Mouse (Mus musculus) gastrocnemius, postnatal 10 days (tissue): ENCODE results near the gene Larp4b. TPM values are rescaled to one million over a fixed set of nuclear protein-coding genes. Genes with fewer than 3 reads are reported as not detected.

Source experiments
- DNase-seq: peaks from one replicate; pipeline ENCODE4 v3.0.0; 2021; ENCODE audit warnings: mixed read lengths
- total RNA-seq, 2 experiments: library from RNA; stranded (reverse); gene quantifications; 2 replicates each; pipeline ENCODE4 v1.2.3; 2021

The Larp4b gene
- total RNA-seq, 2 experiments from 2014 or later, result 62.1 to 68.2 TPM

DNA sequence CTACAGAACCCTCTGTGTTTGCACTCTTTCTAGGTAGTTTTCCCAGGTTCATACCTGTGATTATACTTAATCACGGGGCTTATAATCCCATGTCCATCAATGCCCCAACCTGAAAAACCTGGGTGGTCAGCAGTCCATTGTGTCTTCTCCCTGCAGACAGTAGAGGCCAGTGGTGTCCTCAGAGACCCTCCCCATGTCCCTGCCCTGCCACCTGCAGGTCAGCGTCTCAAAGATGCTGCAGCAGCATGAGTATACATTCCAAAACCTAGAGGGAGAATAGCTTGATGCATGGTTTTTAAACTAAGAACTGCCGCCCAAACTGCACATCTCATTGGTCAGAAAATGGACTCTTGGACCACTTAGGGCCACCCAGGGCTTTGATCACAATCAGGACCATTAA lies 85.0 kb downstream of the Larp4b start:
- no peak for DNase-seq

DNA sequence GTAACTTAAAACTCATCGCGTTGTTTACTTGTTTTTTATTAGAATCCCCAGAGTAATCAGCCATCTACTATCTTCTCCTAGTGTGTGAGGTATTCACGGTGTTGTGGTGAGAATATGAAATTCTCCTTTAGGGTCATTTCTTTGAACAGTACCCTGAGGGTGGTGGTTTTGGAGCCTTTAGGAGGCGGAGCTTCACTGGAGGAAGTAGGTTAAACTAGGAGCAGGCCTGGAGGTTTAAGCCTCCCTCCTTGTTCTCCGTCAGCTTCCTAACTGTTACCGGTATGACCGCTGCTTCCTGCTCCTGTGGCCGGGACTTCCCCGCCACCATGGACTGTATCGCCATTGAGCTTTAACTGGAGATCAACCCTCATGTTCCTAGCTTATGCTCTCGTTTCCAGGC lies 86.5 kb downstream of the Larp4b start:
- DNase-seq, result no peak

DNA sequence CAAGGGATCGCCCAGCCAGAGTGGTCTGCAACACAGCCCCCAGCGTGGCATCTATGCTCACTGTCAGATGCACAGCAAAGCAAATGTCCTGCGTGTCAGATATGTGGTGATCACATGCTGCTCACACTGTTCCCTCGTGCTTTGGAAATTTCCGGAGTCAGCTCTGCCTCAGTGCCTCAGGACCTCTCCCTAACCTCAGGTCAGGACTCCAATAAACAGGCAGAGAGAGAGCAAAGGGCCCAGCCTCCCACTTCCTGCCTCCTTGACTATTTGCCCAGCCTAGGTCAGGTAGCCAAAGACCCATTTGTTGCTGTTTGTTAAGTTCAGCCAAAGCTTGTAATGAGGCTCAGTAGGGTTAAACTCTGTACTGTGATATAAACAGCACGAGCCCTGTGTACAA lies 87.4 kb downstream of the Larp4b start:
- DNase-seq, result no peak

DNA sequence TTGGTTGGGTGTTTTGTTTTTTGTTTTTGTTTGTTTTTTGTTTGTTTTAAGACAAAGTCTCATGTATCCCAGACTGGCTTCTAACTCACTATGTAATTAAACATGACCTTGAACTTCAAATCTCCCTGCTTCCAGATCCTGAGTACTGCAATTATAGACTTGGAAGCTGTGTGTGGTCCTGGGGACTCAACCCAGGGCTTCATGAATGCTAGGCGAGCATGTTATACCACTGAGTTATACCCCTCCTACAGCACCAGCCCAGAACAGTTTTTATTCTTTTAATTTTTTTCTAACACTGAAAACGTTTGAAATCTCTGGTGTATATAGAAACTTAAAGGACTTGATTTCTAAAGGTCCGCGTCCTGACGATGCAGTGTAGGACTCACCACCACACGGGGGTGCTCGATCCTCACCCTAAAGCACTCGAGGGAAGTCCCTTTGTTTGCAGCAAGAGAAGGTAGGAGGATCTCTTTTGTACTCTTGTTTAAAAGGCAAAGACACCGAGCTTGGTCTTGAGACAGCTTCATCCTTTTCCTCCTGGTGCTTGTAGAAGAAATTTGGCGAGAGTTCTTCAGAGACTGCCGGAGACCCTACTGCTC lies 88.1 kb downstream of the Larp4b start:
- peak; percentile 83 for DNase-seq

DNA sequence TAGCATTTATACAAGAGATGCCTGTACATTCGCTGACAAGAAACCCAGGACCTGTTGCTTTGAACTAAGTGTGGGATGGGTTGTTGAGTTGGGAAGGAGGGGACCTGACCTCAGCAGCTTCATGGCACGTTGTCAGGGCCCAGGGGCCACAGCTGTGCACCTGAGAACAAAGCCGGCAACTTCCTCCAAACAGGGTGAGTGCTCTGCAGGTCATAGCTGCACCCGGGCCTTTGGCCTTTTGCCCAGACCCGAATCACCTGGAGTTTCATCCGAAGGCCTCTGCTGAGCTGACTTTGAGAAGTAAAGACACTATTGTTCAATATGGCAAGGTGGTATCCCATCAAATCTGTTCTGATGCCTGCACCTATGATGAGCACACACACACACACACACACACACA lies 90.6 kb downstream of the Larp4b start:
- DNase-seq, result no peak

DNA sequence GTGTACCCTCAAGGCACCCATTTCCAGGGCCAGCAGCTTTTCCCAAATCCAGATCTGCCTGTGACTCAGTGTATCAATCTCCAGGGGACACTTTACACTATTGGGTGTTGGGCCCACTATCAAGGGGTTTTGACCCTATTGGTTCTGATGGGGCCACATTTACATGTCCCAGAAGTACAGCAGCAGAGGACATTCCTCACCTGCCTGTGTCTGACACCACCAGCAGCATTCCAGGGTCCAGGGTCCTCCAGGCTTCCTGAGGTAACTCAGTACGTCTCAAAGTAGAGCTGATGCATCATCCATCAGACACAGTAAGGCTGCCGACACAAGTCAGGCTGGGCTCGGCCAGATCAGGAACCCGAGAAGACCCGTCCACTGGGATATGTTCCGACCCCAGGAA lies 91.0 kb downstream of the Larp4b start:
- DNase-seq, result peak; percentile 1

DNA sequence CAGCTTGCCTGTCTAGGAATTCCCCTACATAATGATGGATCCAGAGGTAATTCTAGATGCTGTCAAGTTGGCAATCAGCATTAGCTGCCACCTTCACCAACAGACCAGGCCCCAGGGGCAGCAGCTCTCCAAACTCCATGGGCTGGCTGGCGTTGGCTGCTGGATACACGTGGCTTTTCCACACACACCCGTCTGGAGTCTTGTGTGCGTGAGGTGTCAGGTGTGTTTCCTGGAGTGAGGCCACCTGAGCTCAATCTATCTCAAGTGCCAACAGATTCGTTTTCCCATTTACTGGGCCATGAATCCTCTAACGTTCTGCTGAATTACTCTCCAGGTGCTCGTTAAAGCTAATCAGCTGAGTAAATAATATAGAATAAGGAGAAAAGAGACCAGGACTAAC lies 93.5 kb downstream of the Larp4b start:
- DNase-seq, result no peak

DNA sequence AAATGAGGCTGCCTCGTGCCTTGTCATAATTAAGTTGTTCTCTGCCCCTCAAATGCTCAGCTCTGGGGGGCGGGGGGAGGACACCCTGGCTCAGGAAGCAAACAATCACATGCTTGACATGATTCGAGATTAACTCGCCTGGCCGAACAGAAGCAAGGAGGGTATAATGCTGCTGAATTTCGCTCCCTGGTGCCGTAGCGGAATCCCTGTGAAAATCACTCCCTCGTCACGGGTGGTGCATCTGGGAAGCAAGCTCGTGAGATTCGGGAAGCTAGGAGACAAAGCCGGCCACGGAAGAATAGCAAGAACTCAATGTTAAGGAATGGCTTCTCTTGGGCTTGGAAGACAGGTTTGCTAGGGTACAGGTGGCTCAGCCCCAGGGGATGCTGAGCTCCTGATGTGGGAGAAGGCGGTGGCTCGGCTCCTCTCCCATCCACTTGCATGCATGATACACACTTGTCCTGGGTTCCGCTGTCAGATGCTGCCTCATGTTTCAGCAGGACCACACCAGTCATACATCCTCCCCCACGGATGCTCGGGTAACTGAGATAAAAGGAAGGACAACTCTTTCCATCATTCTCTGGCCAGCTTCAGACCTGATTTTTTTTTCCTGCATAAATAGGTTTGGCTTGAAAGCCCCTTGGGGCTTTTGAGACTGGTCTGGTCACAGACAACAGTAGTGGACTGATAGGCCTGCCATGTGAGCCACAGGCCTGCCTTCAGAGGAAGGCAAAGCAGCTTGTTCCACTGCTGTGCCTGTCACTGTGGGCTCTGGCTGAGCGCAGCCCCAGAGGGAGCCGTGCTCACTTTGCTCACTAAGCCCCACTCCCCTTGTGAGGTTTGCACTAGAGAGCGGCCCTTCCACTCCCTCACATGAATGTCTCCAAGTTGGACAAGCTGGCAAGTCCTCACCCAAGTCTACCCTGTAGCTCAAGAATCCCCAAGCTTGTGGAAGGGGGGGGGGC lies 94.2 kb downstream of the Larp4b start:
- DNase-seq, result no peak

DNA sequence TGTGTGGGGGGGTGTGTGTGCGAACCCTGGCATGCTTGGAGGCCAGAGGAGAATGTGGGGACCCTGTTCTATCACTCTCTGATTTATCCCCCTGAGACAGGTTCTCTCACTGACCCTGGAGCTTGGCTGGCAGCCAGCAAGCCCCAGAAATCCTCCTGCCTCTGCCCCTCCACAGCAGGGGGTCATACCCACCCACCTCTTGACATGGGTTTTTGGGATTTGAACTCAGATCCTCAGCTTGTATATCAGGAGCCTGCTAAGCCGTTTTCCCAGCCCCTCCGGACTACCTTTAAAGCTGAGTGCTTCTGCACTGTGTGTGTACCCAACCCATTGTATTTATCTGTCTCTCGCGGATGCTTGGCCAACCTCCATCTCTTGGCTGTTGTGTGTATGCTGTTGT lies 95.8 kb downstream of the Larp4b start:
- DNase-seq, result no peak

DNA sequence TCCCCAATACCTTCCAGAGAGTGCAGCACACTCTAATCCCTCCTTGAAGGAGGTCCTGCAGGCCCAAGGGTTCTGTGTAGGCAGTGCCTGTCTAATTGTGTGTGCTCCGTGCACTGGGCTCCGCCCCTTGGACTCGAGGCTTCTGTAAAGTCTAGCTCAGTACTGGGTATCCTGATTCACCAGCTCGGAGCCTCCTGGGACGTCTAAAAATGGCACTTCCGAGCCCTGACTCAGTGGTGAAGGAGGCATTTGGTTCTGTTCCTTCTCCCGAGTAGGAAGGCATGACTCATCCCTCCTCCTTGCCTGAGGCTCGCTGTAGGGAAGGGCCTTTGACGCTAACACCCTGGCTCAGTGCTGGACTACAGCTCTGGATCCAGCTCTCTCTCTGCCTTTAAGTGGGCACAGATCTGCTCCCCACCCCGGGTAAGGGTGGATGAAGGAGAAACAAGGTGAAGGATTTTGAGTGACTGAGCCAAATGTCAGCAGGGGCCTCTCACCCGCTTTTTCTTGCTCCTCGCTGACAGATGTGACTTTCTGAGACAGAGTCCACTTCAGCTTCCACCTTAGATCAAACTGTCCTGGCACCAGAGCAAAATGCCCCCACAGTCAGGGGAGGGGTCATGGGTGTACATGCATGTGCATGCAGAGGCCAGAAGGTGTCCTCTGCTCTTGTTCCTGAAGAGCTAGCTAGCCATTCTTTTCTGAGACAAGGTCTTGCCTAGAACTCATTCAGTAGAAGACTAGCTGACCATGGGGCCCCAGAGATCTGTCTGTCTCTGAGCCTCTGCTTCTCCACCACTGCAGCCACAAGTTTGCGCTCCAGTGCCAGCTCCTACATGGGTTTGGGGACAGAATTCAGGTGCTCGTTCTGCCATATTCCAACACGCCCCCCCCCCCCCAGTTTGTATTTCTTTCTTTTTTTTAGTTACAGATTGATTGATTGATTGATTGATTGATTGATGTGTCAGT lies 97.8 kb downstream of the Larp4b start:
- no peak for DNase-seq

DNA sequence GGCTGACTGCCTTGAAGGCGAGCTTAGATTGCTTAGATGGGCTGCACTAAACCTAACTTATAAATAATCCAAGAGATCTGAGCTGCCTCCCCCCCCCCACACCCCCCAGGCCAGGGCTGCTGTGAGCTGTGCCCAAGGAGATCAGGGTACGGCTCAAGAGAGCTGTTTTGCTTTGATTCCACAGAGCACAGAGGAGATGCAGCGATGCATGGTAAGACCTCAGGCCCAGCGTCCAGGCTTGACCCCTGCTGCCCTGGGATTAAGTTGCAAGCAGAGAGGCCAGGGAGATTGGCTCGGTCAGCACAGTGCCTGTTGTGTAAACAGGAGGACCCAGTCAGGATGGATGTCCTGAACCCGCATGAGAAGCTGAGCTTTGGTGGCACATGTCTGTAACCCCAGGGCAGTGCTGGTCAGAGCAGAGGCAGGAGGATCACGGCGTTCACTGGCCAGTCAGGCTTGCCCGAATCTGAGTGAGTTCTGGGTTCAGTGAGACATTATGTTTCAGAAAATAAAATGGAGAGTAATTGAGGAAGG lies 99.2 kb downstream of the Larp4b start:
- DNase-seq, result no peak

DNA sequence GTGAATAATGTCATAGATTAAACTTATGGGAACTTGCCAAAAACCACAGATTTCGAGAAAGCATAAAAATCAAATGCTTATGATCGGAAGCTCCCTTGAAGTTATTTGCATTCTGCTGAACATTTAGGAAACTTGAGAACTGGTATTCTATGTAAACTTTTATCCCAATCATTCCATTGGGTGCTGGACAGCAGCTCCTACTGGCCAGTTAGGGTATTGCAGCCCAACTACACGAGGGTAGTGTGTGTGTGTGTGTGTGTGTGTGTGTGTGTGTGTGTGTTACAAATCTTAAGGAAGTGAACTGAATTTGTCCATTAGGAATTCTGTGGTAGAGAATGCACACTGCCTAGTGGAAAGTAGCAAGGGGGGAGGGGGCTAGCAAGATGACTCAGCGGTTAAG lies 101.0 kb downstream of the Larp4b start:
- no peak for DNase-seq

DNA sequence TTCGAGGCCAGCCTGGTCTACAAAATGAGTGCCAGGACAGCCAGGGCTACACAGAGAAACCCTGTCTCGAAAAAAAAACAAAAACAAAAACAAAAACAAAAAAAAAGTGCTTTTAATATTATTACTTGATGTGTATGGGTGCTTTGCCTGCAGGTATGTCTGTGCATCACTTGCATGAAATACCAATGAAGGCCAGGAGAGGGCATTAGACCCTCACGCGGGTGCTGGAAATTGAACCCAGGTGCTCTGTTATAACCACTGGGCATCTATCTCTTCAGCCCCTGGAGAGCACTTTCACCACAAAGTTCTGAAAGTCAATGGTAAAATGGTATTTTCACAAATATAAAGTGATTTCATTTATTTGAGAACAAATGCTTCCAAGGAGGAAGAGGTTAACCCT lies 101.9 kb downstream of the Larp4b start:
- no peak for DNase-seq

DNA sequence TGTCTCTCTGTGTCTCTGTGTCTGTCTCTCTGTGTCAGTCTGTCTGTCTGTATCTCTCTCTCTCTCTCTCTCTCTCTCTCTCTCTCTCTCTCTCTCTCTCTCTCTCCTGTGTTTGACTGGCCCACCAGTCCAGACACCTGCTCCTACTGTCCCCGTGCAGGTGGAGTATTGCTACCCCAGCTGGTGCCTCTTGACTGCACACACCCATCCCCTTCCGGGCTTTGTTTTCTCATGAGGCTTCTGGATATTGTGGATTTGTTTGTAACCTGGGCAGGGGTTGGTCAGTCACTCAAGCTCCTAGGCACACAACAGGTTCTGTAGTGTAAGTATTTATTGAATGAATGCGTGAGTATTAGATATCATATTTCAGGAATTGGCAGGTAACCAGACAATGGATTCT lies 104.4 kb downstream of the Larp4b start:
- DNase-seq, result no peak

DNA sequence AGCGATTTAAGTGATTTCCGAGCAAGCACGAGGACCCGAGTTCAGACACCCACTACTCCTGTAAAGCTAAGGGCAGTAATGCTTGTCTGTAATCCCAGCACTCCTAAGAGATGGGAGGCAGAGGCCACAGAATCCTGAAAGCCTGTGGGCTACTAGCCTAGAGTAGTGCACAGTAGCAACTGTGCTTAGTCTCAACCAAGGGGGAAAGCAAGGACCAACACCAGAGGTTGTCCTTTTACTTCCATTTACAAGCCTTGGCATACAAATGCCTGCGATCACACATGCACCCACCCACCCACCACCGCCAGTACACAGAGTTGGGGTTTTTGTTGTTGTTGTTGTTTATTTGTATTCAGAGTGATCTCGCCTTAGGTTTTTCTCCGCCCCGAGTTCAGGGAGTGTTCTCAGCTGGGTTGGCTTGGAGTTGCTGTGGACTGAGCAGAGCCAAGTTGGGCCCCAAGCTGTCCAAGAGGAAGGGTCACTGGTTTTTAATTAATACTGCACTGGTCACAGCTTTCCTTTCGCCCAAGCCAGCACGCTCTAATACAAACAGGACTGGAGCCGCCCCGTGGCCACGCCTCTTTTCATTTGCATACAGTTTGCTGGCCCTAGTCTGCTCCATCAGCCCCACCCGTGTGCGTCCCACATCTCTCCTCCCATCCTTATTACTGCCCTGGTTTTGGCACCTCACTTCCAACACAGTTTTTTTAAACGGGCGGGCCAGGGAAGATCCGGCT lies 105.2 kb downstream of the Larp4b start:
- no peak for DNase-seq

DNA sequence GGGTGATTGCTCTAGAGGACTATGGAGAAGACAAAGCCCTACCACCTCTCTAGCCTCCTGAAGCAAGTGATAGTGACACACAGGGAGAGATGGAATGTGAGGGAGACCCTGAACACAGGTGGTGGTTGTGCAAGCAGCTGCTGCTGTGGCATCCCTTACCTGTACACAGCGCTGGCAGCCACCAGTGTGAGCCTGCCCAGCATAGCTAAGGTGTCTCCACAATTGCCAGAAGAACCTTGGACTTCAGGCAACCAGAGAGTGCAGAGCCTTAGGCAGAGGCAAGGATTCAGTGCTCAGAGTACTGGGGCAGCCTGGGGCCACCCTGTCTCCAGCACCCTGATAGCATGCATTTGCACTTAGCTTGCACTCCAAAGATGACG lies 105.8 kb downstream of the Larp4b start:
- no peak for DNase-seq

DNA sequence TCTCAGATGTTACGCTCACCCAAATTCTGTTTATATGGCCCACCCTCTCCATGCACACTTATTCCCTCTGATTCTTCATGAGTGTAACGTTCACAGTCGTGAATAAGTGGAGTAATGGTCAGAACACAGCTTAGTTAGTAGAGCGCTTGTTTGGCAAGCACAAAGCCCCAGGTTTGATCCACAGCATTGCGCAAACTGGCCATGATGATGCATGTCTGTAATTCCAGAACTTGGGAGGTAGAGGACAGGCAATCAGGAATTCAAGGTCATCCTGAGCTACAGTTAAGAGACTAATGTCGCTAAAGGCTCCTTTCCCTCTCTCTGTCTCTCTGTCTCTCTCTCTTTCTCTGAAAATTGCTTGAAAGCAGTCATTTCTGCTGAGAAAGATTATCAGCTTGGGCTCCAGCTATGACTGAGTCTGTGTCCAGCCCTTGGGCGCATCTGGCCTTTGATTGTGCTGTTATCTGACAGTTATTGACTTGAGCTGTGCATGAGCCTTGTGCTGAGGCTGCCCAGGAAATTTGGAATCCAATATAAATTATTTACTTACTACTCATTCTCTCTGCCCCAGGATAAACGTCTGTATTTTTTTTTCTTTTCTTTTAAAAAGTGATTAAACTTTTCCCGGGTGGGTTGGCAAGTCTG lies 129.2 kb downstream of the Larp4b start:
- no peak for DNase-seq
